Mouse (Mus musculus) E14TG2a.4 (cell line): Measurements from ENCODE around the gene Ntm.

Experiments
- CTCF ChIP-seq: conservative IDR thresholded peaks from 2 replicates; pipeline ENCODE4 v1.5.1; 2014; ENCODE audit warnings: low read length
- NANOG ChIP-seq: IDR thresholded peaks from 2 replicates; pipeline ENCODE4 v1.6.1; 2014; ENCODE audit warnings: borderline replicate concordance, low read length, mixed read lengths

DNA sequence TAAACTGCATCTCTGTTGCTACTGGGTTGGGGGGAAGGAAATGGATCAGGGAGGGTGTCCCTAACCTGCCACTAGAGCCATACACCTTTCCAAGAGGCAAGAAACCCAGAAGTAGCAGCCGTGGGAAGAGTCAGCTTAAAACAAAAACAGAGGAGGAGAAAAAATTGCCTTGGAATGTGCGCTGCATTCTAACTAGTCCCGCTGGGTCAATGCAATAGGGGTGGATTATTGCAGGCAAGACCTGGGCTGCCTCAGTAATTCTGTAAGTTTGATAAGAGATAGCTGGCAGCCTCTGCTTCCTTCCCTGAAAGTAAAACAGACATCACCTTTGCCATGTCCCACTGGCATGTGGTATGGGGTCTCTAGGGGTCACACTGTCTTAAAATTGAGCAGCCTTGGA lies 2.7 kb downstream of the Ntm start:
- TF ChIP-seq CTCF (no peak), NANOG (no peak)
